Mouse (Mus musculus) limb, embryonic 14.5 days (tissue): ENCODE measurements around the gene Pik3cb. TPM values are rescaled to one million over a fixed set of nuclear protein-coding genes. Genes with fewer than 3 reads are reported as not detected.

Experiments
- ATAC-seq: fragments of 200-750 bp; cut with Nextera tagmentation; 2 replicates; pipeline ENCODE4 v1.8.0; 2017; ENCODE audit warnings: low read depth, moderate number of reproducible peaks, moderate TSS enrichment; ENCODE audit not compliant: low FRiP score
- DNase-seq: peaks from one replicate; pipeline ENCODE4 v3.0.0-alpha.2; 2015; ENCODE audit warnings: low spot score
- H3K27ac ChIP-seq: fragments of 300-500 bp; sonication (generic); replicated peaks from 2 replicates; pipeline ENCODE4 v1.5.1; 2014; ENCODE audit warnings: low read depth, mild to moderate bottlenecking, low read length, moderate library complexity, mixed read lengths
- H3K27me3 ChIP-seq: fragments of 300-500 bp; sonication (generic); 2 replicates; pipeline ENCODE4 v1.6.1; 2014; ENCODE audit warnings: low read length, mixed read lengths; ENCODE audit not compliant: control insufficient read depth, insufficient read depth
- H3K36me3 ChIP-seq: fragments of 300-500 bp; sonication (generic); 2 replicates; pipeline ENCODE4 v1.6.1; 2014; ENCODE audit warnings: mild to moderate bottlenecking, low read length, moderate library complexity, mixed read lengths; ENCODE audit not compliant: control insufficient read depth, insufficient read depth
- H3K4me1 ChIP-seq: fragments of 300-500 bp; sonication (generic); 2 replicates; pipeline ENCODE4 v1.6.1; 2014; ENCODE audit warnings: antibody characterized with exemption, low read length, mixed read lengths; ENCODE audit not compliant: control insufficient read depth, insufficient read depth
- H3K4me2 ChIP-seq: fragments of 300-500 bp; sonication (generic); replicated peaks from 2 replicates; pipeline ENCODE4 v1.6.1; 2014; ENCODE audit warnings: low read depth, mild to moderate bottlenecking, low read length, moderate library complexity; ENCODE audit not compliant: severe bottlenecking
- H3K4me3 ChIP-seq: fragments of 300-500 bp; sonication (generic); replicated peaks from 2 replicates; pipeline ENCODE4 v1.5.1; 2014; ENCODE audit warnings: low read length
- H3K9ac ChIP-seq: fragments of 300-500 bp; sonication (generic); 2 replicates; pipeline ENCODE4 v1.6.1; 2014; ENCODE audit warnings: mild to moderate bottlenecking, low read depth, low read length, moderate library complexity; ENCODE audit not compliant: severe bottlenecking
- H3K9me3 ChIP-seq: fragments of 300-500 bp; sonication (generic); 2 replicates; pipeline ENCODE4 v1.6.1; 2016; ENCODE audit warnings: low read length; ENCODE audit not compliant: control insufficient read depth
- POLR2A ChIP-seq: fragments of 200-500 bp; IDR thresholded peaks from 2 replicates; pipeline ENCODE4 v1.8.0; 2012; ENCODE audit warnings: inconsistent platforms, mild to moderate bottlenecking, moderate library complexity, borderline replicate concordance; ENCODE audit not compliant: insufficient read depth, insufficient read length; ENCODE audit errors: extremely low read depth
- WGBS: fragments of 180-500 bp; shearing (Covaris S2); extraction: QIAGEN DNeasy Blood & Tissue Kit; methylation state at CpG from one replicate; pipeline ENCODE4 v1.1.7; 2014; 5-methylcytosine and 5-hydroxymethylcytosine counted together
- polyA plus RNA-seq, 2 experiments: library from polyadenylated mRNA; depleted of rRNA in 1 of 2; stranded (reverse) in 1 of 2; unstranded in 1 of 2; fragments of >200 nt; fragmentation: Nextera tagmentation in 1 of 2; extraction: Ambion mirVana in 1 of 2; gene quantifications; 2 replicates each; pipeline versions ENCODE4 v1.2.1 to v1.2.3; 2012 to 2014

Pik3cb gene
- polyA plus RNA-seq, 2 experiments = 1.1 to 3.1 TPM

- H3K4me1 ChIP-seq = no peaks in the 10 kb centered on the region
- H3K36me3 ChIP-seq = no peaks in the 10 kb centered on the region
These were observed 130.6 kb downstream of the Pik3cb start for GRCm38 (mm10) chr9:99009898-99010199.

GRCm38 (mm10) chr9:99009069-99009897 is 131.1 kb downstream of the Pik3cb start:
- Histone ChIP-seq H3K4me2 (no peak overlapping the region), H3K4me3 (no peak overlapping the region), H3K27me3 (no peaks in the 10 kb centered on the region), H3K9ac (no peak overlapping the region), H3K9me3 (no peaks in the 10 kb centered on the region), H3K27ac (no peak overlapping the region), H3K36me3 (no peaks in the 10 kb centered on the region), H3K4me1 (no peaks in the 10 kb centered on the region)
- TF ChIP-seq POLR2A = no peak
- DNase-seq (no peak), ATAC-seq (no peak)
- 60% methylated on average over 12 of the region's 12 CpGs for WGBS

More at GRCm38 (mm10) chr9:99009898-99010199, 130.6 kb downstream of the Pik3cb start:
- no peak overlapping the region for H3K27ac ChIP-seq
- H3K4me2 ChIP-seq = no peak overlapping the region
- H3K4me3 ChIP-seq = no peak overlapping the region
- H3K9ac ChIP-seq = no peak overlapping the region
- TF ChIP-seq POLR2A = no peak
- no peak for ATAC-seq
- no peak for DNase-seq
- H3K27me3 ChIP-seq = no peaks in the 10 kb centered on the region
- WGBS = 90% methylated on average over 3 of the region's 3 CpGs
- H3K9me3 ChIP-seq = no peaks in the 10 kb centered on the region

- TF ChIP-seq POLR2A = no peak
- Histone ChIP-seq H3K27me3 (no peaks in the 10 kb centered on the region), H3K4me1 (no peaks in the 10 kb centered on the region), H3K36me3 (peaks cover 30% of the 10 kb centered on the region), H3K4me3 (no peak overlapping the region), H3K27ac (no peak overlapping the region), H3K9ac (no peak overlapping the region), H3K4me2 (no peak overlapping the region), H3K9me3 (no peaks in the 10 kb centered on the region)
- 94% methylated on average over 6 of the region's 6 CpGs for WGBS
- DNase-seq (no peak), ATAC-seq (no peak)
These were observed 139.1 kb downstream of the Pik3cb start for GRCm38 (mm10) chr9:99001326-99001725.

- DNase-seq (no peak), ATAC-seq (no peak)
- Histone ChIP-seq H3K9me3 (no peaks in the 10 kb centered on the region), H3K4me1 (no peaks in the 10 kb centered on the region), H3K27ac (no peak overlapping the region), H3K9ac (no peak overlapping the region), H3K4me3 (no peak overlapping the region), H3K27me3 (no peaks in the 10 kb centered on the region), H3K36me3 (peaks cover 30% of the 10 kb centered on the region), H3K4me2 (no peak overlapping the region)
- no peak for TF ChIP-seq POLR2A
- WGBS = 83% methylated on average over 9 of the region's 9 CpGs
These were observed 140.5 kb downstream of the Pik3cb start for GRCm38 (mm10) chr9:98999881-99000339.

GRCm38 (mm10) chr9:98994103-98994502 is 146.3 kb downstream of the Pik3cb start:
- no peak for ATAC-seq
- WGBS = 94% methylated on average over 4 of the region's 4 CpGs
- Histone ChIP-seq H3K4me3 (no peak overlapping the region), H3K27me3 (no peaks in the 10 kb centered on the region), H3K36me3 (peaks cover 6% of the 10 kb centered on the region), H3K9me3 (no peaks in the 10 kb centered on the region), H3K27ac (no peak overlapping the region), H3K4me1 (no peaks in the 10 kb centered on the region), H3K9ac (no peak overlapping the region), H3K4me2 (no peak overlapping the region)
- no peak for DNase-seq
- TF ChIP-seq POLR2A = no peak

- ATAC-seq = no peak
- Histone ChIP-seq H3K27me3 (no peaks in the 10 kb centered on the region), H3K4me3 (peak overlapping the region; percentile 81), H3K27ac (no peak overlapping the region), H3K9ac (no peak overlapping the region), H3K4me2 (peak overlapping the region; percentile 87), H3K9me3 (no peaks in the 10 kb centered on the region), H3K36me3 (no peaks in the 10 kb centered on the region), H3K4me1 (peaks cover 5% of the 10 kb centered on the region; the same call in 1 of the 2 replicates)
- TF ChIP-seq POLR2A = no peak
- no peak for DNase-seq
- 44% methylated on average over 9 of the region's 9 CpGs for WGBS
These were observed 153.3 kb downstream of the Pik3cb start for GRCm38 (mm10) chr9:98987131-98987530.

Other genes starting within 250 kb of the Pik3cb start
- gene 7420426K07Rik, start 237.5 kb downstream of the Pik3cb start, polyA plus RNA-seq (2012; rRNA removed) = not detected in 2 replicates
- not detected in 2 replicates for gene 7420426K07Rik, start 237.5 kb downstream of the Pik3cb start, polyA plus RNA-seq (2014; fragmentation: Nextera tagmentation; extraction: Ambion mirVana)
- gene Foxl2, start 185.3 kb downstream of the Pik3cb start, polyA plus RNA-seq (2012; rRNA removed) = 0.05 and 0.08 TPM in 2 replicates
- gene Foxl2, start 185.3 kb downstream of the Pik3cb start, polyA plus RNA-seq (2014; fragmentation: Nextera tagmentation; extraction: Ambion mirVana) = 0.08 TPM in 1 of 2 replicates, not detected in the other
- gene Faim, start 154.2 kb downstream of the Pik3cb start, polyA plus RNA-seq (2012; rRNA removed) = 7.2 and 14.2 TPM in 2 replicates
- 41.5 and 43.4 TPM in 2 replicates for gene Faim, start 154.2 kb downstream of the Pik3cb start, polyA plus RNA-seq (2014; fragmentation: Nextera tagmentation; extraction: Ambion mirVana)
- 0.08 and 0.09 TPM in 2 replicates for gene Gm1123, start 104.9 kb downstream of the Pik3cb start, polyA plus RNA-seq (2012; rRNA removed)
- 0.17 TPM in 1 of 2 replicates, not detected in the other for gene Gm1123, start 104.9 kb downstream of the Pik3cb start, polyA plus RNA-seq (2014; fragmentation: Nextera tagmentation; extraction: Ambion mirVana)
- not detected in 2 replicates for gene Faiml, start 96.6 kb upstream of the Pik3cb start, polyA plus RNA-seq (2012; rRNA removed)
- gene Faiml, start 96.6 kb upstream of the Pik3cb start, polyA plus RNA-seq (2014; fragmentation: Nextera tagmentation; extraction: Ambion mirVana) = not detected in 2 replicates
- gene Cep70, start 102.7 kb upstream of the Pik3cb start, polyA plus RNA-seq (2012; rRNA removed) = 12.0 and 16.6 TPM in 2 replicates
- gene Cep70, start 102.7 kb upstream of the Pik3cb start, polyA plus RNA-seq (2014; fragmentation: Nextera tagmentation; extraction: Ambion mirVana) = 23.9 and 28.0 TPM in 2 replicates
- gene Esyt3, start 217.9 kb upstream of the Pik3cb start, polyA plus RNA-seq (2012; rRNA removed) = 1.1 and 1.2 TPM in 2 replicates
- 0.59 and 0.69 TPM in 2 replicates for gene Esyt3, start 217.9 kb upstream of the Pik3cb start, polyA plus RNA-seq (2014; fragmentation: Nextera tagmentation; extraction: Ambion mirVana)